Mouse (Mus musculus) thymus, adult 18-20 months (tissue): ENCODE measurements around the gene Il12b.

Source experiments
- DNase-seq, 2 experiments: peaks; one replicate each; pipeline ENCODE4 v3.0.0; 2022; ENCODE audit warnings: mixed read lengths in 2 of 2

Il12b gene

GRCm38 (mm10) chr11:44399763-44400162 is at the start of gene Il12b:
Il12b (plus strand) TSS chr11:44400063.
- DNase-seq: no peak

GRCm38 (mm10) chr11:44354860-44355470 is 44.9 kb upstream of the Il12b start:
- DNase-seq: no peak

GRCm38 (mm10) chr11:44356171-44356570 is 43.7 kb upstream of the Il12b start:
- DNase-seq: no peak

GRCm38 (mm10) chr11:44364536-44364935 is 35.3 kb upstream of the Il12b start:
- no peak for DNase-seq

DNA sequence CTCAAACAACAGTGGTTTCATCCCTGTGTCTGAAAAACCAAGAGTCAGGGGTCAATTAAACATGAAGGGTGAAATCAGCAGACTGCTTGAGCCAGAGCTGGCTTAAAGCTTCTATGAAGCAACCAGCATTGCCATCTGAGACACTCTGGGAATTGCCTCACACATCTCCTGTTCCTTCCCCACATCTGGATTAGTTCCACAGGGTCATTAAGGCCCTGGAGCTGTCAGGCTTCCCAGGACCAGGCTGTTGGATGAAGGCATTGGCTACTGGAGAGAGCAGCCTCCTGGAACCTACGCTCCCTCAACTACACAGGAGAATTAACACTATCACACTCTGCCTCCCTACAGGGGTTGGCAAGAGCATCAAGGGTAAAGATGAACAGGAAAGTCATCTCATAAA is 32.2 kb upstream of the Il12b start:
- no peak for DNase-seq

DNA sequence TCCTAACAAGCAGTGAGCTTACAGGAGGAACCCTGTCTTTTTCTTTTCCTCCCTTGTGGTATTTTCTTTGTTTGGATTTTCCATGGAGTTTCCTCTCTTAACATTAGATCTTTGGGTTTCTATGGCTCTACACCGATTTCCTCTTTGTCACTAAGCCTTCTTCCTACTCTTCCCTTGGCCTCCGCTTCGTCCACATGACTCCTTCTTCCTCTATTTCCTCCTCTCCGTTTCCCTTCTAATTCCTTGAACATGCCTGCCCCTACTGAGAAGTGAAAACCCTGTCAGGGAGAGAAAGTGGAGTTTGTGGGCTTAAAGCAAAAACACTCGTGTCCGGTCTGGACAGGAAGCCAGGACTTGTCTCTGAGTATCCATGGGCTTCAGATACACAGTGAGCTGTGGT is 27.0 kb upstream of the Il12b start:
- DNase-seq: no peak

DNA sequence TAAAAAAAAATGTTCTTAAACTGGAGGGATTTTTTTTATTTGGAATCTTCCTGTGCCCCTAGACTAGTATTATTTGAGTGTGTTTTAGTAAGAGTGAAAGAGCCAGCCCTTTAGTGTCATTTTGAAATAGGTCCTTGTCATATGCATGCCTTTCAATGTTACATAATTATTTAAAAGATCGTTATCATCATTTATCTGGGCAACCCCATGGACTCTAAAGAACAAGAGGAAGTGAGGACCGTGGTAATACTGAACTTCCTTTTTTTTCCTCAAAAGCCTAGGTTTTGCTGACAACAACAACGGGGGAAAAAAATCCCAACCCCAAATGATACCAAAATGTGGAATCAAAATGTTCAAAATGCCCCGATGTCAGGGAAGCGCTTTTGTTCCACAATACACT is 22.0 kb upstream of the Il12b start:
- no peak for DNase-seq

- no peak for DNase-seq
Measured at GRCm38 (mm10) chr11:44380432-44381051, 19.3 kb upstream of the Il12b start.

GRCm38 (mm10) chr11:44382200-44382599 is 17.7 kb upstream of the Il12b start:
- no peak for DNase-seq

DNA sequence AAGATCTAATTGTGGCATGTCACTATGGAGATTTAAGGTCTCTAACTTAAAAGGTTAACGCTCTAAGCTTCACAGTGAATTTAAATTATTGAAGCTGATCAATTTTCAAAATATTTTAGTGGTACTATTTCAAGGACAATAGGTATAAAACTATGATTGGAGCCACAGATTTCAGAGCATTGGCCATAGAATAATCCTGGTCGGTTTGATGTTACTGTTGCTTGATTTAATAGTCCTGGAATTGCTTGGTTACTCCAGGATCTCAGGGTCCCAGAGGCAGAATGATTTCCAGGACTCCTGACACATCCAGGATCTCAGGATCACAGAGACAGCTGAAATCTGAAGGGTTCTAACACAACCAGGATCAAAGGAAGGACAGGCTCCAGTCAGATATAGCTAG is 12.8 kb upstream of the Il12b start:
- DNase-seq: no peak

GRCm38 (mm10) chr11:44389993-44390701 is 9.7 kb upstream of the Il12b start:
- DNase-seq: no peak

- DNase-seq: no peak
Measured at GRCm38 (mm10) chr11:44393101-44393810, 6.6 kb upstream of the Il12b start.

- DNase-seq: no peak
Measured at GRCm38 (mm10) chr11:44395401-44395800, 4.5 kb upstream of the Il12b start.

DNA sequence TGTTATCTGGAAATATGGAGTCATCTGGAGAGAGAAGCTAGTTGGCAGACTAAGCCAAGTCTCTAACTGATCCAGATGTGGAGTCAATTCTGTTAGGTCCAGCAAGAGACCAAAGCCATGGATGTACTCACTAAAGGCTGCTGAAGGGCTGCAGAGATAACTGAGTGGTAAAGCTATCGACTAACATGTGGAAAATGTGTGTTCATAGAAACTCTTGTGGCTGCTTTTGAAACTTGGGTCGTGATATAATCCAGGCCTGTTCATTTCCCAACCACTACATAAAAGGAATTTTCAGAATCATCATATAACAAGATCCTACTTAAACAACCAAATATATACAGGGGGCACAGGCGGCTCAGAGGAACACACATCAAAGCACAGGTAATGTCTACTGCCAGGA is 2.3 kb upstream of the Il12b start:
- no peak for DNase-seq

DNA sequence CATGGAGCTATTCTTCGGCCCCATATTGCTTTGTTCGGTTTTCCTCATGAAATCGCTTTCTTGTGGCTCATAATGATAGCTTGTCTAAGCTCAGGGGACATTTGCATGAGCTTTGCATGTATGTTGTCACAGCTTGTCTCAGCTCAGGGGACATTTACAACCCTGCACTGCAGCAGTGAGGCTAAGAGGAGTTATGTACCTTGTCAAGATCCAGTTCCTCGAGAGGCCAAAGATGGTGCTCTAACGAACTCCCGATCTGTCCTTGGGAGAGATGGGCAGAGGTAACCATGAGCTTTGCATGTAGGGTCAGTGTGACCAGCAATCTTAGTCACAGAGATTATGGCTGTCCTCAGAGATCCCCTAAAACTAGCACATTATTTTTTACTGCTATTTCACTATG is 1.5 kb upstream of the Il12b start:
- DNase-seq: no peak

- peak; percentile 24 to 27 for DNase-seq
Measured at GRCm38 (mm10) chr11:44398782-44399225, 1.1 kb upstream of the Il12b start.

GRCm38 (mm10) chr11:44401635-44402548 is 2.0 kb downstream of the Il12b start:
- DNase-seq: no peak

DNA sequence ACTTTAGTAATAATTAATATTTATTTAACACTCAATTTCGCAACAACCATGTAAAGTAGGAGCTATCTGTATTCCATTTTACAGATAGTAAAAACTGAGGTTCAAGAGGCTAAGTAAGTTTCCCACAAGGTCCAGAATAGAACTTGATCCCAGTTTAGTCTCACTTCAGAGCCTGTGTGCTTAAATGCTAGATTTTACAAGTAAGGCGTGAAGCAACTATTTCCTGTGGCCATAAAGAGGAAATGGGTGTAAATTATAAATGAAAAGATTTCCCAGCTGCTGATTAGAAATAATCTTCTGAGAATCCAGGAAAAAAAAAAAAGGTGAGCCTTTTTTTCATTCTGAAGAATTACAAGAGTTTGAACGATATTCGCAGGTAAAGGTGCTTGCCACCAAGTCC is 5.2 kb downstream of the Il12b start:
- no peak for DNase-seq

- DNase-seq: no peak
Measured at GRCm38 (mm10) chr11:44405961-44406360, 6.1 kb downstream of the Il12b start.

DNA sequence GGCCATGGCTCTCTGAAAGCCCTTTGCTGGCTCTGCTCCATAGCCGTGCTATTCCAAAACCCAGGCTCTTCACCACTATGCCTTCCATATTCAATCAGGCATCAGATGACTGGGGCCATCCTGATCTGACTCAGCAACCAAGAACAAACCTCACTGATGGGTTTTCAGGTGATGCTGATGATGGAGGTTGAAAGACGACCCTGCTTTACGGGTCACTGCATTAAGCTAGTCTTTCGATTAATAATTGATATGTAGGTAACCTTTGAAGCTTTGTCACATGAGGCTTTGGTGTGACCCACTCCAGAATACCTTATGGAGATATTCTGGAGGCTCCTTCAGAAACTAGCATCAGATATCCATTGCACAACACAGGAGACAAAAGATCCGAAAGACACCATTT is 6.6 kb downstream of the Il12b start:
- DNase-seq: no peak

GRCm38 (mm10) chr11:44408626-44409025 is 8.8 kb downstream of the Il12b start:
- DNase-seq: no peak

- no peak for DNase-seq
Measured at GRCm38 (mm10) chr11:44410413-44410812, 10.6 kb downstream of the Il12b start.
